Mouse (Mus musculus) cortical plate, adult 2 months (tissue): ENCODE data around the gene Trim56.
A peak's percentile ranks its signal among the peaks of the same experiment; 100 is the strongest.

Experiments used
- CTCF ChIP-seq: fragments of 200-500 bp; IDR thresholded peaks from 2 replicates; pipeline ENCODE4 v1.5.1; 2011; ENCODE audit warnings: mild to moderate bottlenecking, control low read depth, low read length; ENCODE audit not compliant: insufficient read depth; ENCODE audit errors: extremely low read depth
- POLR2A ChIP-seq: fragments of 200-500 bp; IDR thresholded peaks from 2 replicates; pipeline ENCODE4 v1.6.1; 2011; ENCODE audit warnings: mild to moderate bottlenecking, low read length, control low read depth; ENCODE audit not compliant: insufficient read depth; ENCODE audit errors: extremely low read depth

DNA sequence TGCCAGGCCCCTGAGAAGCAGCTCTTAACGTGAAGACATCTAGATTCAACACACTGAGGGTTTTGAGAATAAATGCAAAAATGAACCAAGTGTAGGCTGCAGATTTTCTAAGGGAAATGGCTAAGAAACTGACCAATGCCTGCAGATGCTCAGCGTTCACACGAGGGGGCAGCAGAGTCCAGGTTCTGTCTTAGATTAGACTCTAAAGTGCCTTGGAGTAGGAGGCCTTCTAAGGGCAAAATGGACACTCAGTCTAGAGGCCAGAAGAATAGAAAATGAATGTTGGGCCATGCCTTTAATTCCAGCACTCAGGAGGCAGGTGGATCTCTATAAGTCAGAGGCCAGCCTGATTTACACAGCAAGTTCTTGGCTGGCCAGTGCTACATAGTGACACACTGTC lies 15.5 kb upstream of the Trim56 start:
- TF ChIP-seq CTCF, result peak; percentile 98
- no peak for TF ChIP-seq POLR2A
